Mouse (Mus musculus) spleen, adult 2 months (tissue): ENCODE results near the gene Poc1a. TPM values are rescaled to one million over a fixed set of nuclear protein-coding genes. Genes with fewer than 3 reads are reported as not detected.

Experiments
- DNase-seq, 2 experiments: peaks; one replicate each; pipeline versions ENCODE4 v3.0.0 to v3.0.0-alpha.2; 2012 to 2021; ENCODE audit warnings: low spot score in 2 of 2, low read depth in 1 of 2
- H3K27ac ChIP-seq: fragments of 200-500 bp; 2 replicates; pipeline ENCODE4 v1.5.1; 2012; ENCODE audit warnings: low read length, inconsistent platforms; ENCODE audit not compliant: insufficient read depth
- H3K27me3 ChIP-seq: fragments of 200-500 bp; 2 replicates; pipeline ENCODE4 v1.6.1; 2012; ENCODE audit warnings: mild to moderate bottlenecking, moderate library complexity, low read length, inconsistent platforms; ENCODE audit not compliant: control insufficient read depth, insufficient read depth
- H3K36me3 ChIP-seq: fragments of 200-500 bp; 2 replicates; pipeline ENCODE4 v1.6.1; 2012; ENCODE audit warnings: mild to moderate bottlenecking, low read length, inconsistent platforms; ENCODE audit not compliant: control insufficient read depth, insufficient read depth
- H3K4me1 ChIP-seq: fragments of 200-500 bp; 2 replicates; pipeline ENCODE4 v1.6.1; 2011; ENCODE audit warnings: inconsistent platforms; ENCODE audit not compliant: control insufficient read depth, insufficient read depth, insufficient read length
- H3K4me3 ChIP-seq: fragments of 200-500 bp; 2 replicates; pipeline ENCODE4 v1.5.1; 2011; ENCODE audit warnings: mild to moderate bottlenecking, inconsistent platforms; ENCODE audit not compliant: insufficient read depth, insufficient read length; ENCODE audit errors: extremely low read depth
- CTCF ChIP-seq: fragments of 200-500 bp; IDR thresholded peaks from 2 replicates; pipeline ENCODE4 v1.5.1; 2011; ENCODE audit warnings: mild to moderate bottlenecking, inconsistent platforms; ENCODE audit not compliant: insufficient read depth, insufficient read length, insufficient replicate concordance; ENCODE audit errors: extremely low read depth
- POLR2A ChIP-seq: fragments of 200-500 bp; IDR thresholded peaks from 2 replicates; pipeline ENCODE4 v1.6.1; 2011; ENCODE audit warnings: low read depth, low read length, inconsistent platforms
- WGBS: fragments of 180-500 bp; shearing (Covaris S2); methylation state at CpG from one replicate; pipeline ENCODE4 v1.1.7; 2018; 5-methylcytosine and 5-hydroxymethylcytosine counted together
- polyA plus RNA-seq: library from polyadenylated mRNA; depleted of rRNA; stranded (reverse); fragments of >200 nt; gene quantifications from 2 replicates; pipeline ENCODE4 v1.2.3, GENCODE M21; 2012

Poc1a gene
- polyA plus RNA-seq, 1 experiment, result 6.8 TPM

- TF ChIP-seq CTCF (no peak), POLR2A (no peak)
- no peak for DNase-seq
- WGBS, result 85% methylated on average over 3 of the region's 3 CpGs
- Histone ChIP-seq H3K4me1 (peaks cover 3% of the 10 kb centered on the region; the same call in 1 of the 2 replicates), H3K36me3 (no peaks in the 10 kb centered on the region), H3K4me3 (no peak overlapping the region), H3K27ac (no peak overlapping the region), H3K27me3 (no peaks in the 10 kb centered on the region)
Measured at GRCm38 (mm10) chr9:106262075-106262474, 18.8 kb upstream of the Poc1a start.

DNA sequence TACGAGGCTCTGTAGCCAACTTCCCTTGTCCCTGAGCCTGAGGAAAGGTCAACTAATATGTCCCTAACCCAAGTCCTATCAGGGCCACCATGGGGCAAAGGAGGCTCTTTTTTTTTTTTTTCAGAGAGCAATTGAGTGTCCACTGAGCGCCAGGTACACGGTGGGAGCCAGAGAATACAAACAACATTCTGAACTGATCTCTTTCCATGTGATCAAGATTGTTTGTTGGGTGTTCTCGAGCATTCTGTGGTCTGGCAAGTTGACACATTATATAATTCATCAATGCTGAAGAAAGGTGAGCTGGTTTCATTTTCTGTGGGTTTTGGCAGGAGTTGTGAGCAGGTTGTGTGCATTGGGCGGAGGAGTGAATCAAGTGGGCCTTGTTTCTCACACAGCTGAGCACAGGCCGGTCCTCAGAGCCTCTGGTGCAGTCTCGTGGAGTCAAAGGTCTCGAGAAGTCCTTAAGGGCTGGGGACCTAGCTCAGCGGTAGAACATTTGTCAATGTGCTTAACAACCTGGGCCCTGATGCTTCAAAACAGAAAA is 17.4 kb upstream of the Poc1a start:
- Histone ChIP-seq H3K27me3 (no peaks in the 10 kb centered on the region), H3K36me3 (no peaks in the 10 kb centered on the region), H3K4me3 (no peak overlapping the region), H3K4me1 (peaks cover 3% of the 10 kb centered on the region; the same call in 1 of the 2 replicates), H3K27ac (no peak overlapping the region)
- DNase-seq, result no peak
- 81% methylated on average over 9 of the region's 9 CpGs for WGBS
- no peak for TF ChIP-seq POLR2A
- no peak for TF ChIP-seq CTCF

GRCm38 (mm10) chr9:106265358-106266075 is 15.3 kb upstream of the Poc1a start:
- no peak for TF ChIP-seq POLR2A
- no peak for TF ChIP-seq CTCF
- no peak overlapping the region for H3K4me3 ChIP-seq
- 90% methylated on average over 12 of the region's 12 CpGs for WGBS
- H3K27me3 ChIP-seq, result no peaks in the 10 kb centered on the region
- DNase-seq, result no peak
- H3K36me3 ChIP-seq, result no peaks in the 10 kb centered on the region
- H3K27ac ChIP-seq, result no peak overlapping the region
- peaks cover 3% of the 10 kb centered on the region; the same call in 1 of the 2 replicates for H3K4me1 ChIP-seq

DNA sequence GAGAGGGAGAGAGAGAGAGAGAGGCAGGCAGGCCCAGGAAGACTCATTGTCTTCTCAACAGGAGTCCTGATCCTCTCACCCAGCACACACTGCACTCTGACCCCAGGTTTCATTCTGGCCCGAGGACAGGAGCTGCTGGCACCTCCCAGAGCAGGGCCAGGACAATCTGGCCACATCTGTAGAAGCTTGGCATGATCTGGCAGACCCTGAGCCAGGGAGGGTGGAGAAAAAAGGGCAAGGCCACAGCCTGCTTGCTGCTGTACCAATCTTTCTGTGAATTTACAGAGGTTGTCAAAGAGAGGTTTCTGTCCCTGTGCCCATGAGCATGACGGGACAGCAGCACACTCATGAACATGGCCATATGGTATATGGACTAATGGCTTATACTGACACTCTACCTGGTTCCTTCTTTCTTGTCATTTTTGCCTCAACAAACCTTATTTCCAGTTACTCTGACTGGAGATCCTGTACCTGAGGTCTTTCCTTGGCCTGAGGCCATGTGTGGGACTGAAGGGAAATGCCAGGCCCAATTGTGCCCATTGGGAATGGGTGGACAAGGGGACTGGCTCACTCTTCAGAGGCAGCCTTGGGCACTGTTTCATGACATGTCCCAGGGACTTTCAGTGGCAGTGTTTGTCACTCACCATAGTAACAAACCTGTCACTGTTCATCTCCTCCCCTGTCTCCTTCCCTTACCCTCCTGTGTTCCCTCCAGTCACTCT is 13.8 kb upstream of the Poc1a start:
- H3K4me3 ChIP-seq, result no peak overlapping the region
- no peak for DNase-seq
- TF ChIP-seq POLR2A (no peak), CTCF (no peak)
- H3K4me1 ChIP-seq, result no peaks in the 10 kb centered on the region
- H3K36me3 ChIP-seq, result no peaks in the 10 kb centered on the region
- no peaks in the 10 kb centered on the region for H3K27me3 ChIP-seq
- WGBS, result 68% methylated on average over 2 of the region's 2 CpGs
- no peak overlapping the region for H3K27ac ChIP-seq

- no peak overlapping the region for H3K27ac ChIP-seq
- WGBS, result 41% methylated on average over 4 of the region's 4 CpGs
- no peaks in the 10 kb centered on the region for H3K4me1 ChIP-seq
Measured at GRCm38 (mm10) chr9:106268421-106268820, 12.4 kb upstream of the Poc1a start.

DNA sequence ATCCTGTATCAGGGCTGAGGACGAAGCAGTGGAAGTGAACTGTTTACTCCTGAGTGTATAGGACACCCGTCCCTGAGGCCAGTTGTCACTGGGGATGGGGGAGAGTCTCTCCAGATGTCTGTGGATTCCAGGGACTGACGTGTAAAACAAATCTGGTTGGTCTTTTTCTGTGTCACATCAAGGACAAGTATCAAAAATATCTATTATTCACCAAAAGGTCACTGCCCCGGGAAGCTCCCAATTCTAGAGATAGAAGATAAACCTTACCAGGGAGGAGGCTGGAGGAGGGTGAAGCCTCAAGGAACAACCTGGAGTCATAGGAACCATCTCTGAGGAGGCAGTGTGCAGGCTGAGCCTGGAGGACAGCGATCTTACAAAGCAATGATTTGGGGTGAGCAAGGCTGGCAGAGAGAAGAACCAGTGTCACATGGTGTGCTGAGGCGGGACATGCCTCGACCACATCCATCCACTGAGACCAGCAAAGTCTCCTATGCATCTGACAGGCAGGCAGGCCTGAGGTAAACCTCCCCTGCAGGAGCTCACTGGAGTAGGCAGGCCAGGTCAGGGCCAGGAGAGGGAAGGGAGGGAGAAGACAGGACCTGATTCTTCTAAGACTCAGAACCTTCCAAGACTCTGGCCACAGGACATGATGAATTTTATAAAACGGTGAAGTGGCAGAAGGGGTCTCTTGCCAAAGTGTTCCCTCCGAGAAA is 11.6 kb upstream of the Poc1a start:
- H3K4me1 ChIP-seq, result no peaks in the 10 kb centered on the region
- no peaks in the 10 kb centered on the region for H3K36me3 ChIP-seq
- H3K27ac ChIP-seq, result no peak overlapping the region
- H3K4me3 ChIP-seq, result no peak overlapping the region
- TF ChIP-seq CTCF, result no peak
- no peak for TF ChIP-seq POLR2A
- WGBS, result 66% methylated on average over 9 of the region's 9 CpGs
- DNase-seq, result no peak
- H3K27me3 ChIP-seq, result no peaks in the 10 kb centered on the region

More at GRCm38 (mm10) chr9:106268421-106268820, 12.4 kb upstream of the Poc1a start:
- Histone ChIP-seq H3K4me3 (no peak overlapping the region), H3K27me3 (no peaks in the 10 kb centered on the region), H3K36me3 (no peaks in the 10 kb centered on the region)
- TF ChIP-seq CTCF, result no peak
- no peak for TF ChIP-seq POLR2A
- no peak for DNase-seq
